Mouse (Mus musculus) CH12.LX (cell line): ENCODE results near the gene Gm42421. TPM values are rescaled to one million over a fixed set of nuclear protein-coding genes. Genes with fewer than 3 reads are reported as not detected.

Experiments used
- DNase-seq: peaks from one replicate; pipeline ENCODE4 v3.0.0-alpha.2; 2013; ENCODE audit errors: extremely low read depth
- H3K27ac ChIP-seq: 2 replicates; pipeline ENCODE4 v1.5.1; 2012; ENCODE audit warnings: low read depth, mild to moderate bottlenecking, control low read depth, moderate library complexity; ENCODE audit not compliant: insufficient read depth
- H3K27me3 ChIP-seq: replicated peaks from 2 replicates; pipeline ENCODE3; 2012; ENCODE audit warnings: inconsistent platforms
- H3K36me3 ChIP-seq, 2 experiments: replicated peaks in 1 of 2; 2 replicates each; pipeline versions ENCODE3 to v1.6.1; 2012; ENCODE audit warnings: inconsistent platforms in 1 of 2, low read length in 1 of 2, mild to moderate bottlenecking in 1 of 2, mixed read lengths in 1 of 2, moderate library complexity in 1 of 2; ENCODE audit not compliant: control insufficient read depth in 1 of 2, insufficient read depth in 1 of 2
- H3K4me1 ChIP-seq, 2 experiments: 2 replicates each; pipeline ENCODE4 v1.6.1; 2012; ENCODE audit warnings: inconsistent platforms in 1 of 2, moderate library complexity in 1 of 2; ENCODE audit not compliant: insufficient read depth in 2 of 2, control insufficient read depth in 1 of 2
- H3K4me2 ChIP-seq: 2 replicates; pipeline ENCODE4 v1.6.1; 2012; ENCODE audit warnings: low read depth, mild to moderate bottlenecking, control low read depth; ENCODE audit not compliant: poor library complexity, insufficient read depth, severe bottlenecking
- H3K4me3 ChIP-seq, 3 experiments: fragments of 150-350 bp in 1 of 3; sonication (generic) in 1 of 3; replicated peaks in 1 of 3; 2 replicates each; pipeline versions ENCODE3 to v1.5.1; 2011 to 2012; ENCODE audit warnings: low read depth in 2 of 3, low read length in 2 of 3, mild to moderate bottlenecking in 2 of 3, moderate library complexity in 2 of 3, control low read depth in 1 of 3, improper control_type of control experiment in 1 of 3, inconsistent platforms in 1 of 3, mixed read lengths in 1 of 3; ENCODE audit not compliant: poor library complexity in 1 of 3
- H3K79me2 ChIP-seq: replicated peaks from 2 replicates; pipeline ENCODE4 v1.6.1; 2012; ENCODE audit warnings: mild to moderate bottlenecking, moderate library complexity; ENCODE audit not compliant: control insufficient read depth, poor library complexity, insufficient read depth, severe bottlenecking; ENCODE audit errors: extremely low read depth
- H3K9ac ChIP-seq: 2 replicates; pipeline ENCODE4 v1.6.1; 2012; ENCODE audit warnings: low read depth, mild to moderate bottlenecking, control low read depth, moderate library complexity; ENCODE audit not compliant: insufficient read depth
- H3K9me3 ChIP-seq: replicated peaks from 2 replicates; pipeline ENCODE3; 2012; ENCODE audit warnings: low read length, inconsistent platforms, mixed read lengths
- BHLHE40 ChIP-seq: IDR thresholded peaks from 2 replicates; pipeline ENCODE4 v1.6.1; 2011; ENCODE audit warnings: mild to moderate bottlenecking, low read depth, low read length, improper control_type of control experiment
- CHD1 ChIP-seq: IDR thresholded peaks from 2 replicates; pipeline ENCODE4 v1.6.1; 2012; ENCODE audit warnings: low read depth, low read length, improper control_type of control experiment, inconsistent platforms
- CTCF ChIP-seq, 2 experiments: IDR thresholded peaks in 1 of 2; conservative IDR thresholded peaks in 1 of 2; 2 replicates each; pipeline ENCODE4 v1.5.1; 2011 to 2012; ENCODE audit warnings: low read depth in 2 of 2, low read length in 2 of 2, improper control_type of control experiment in 1 of 2, inconsistent platforms in 1 of 2, mild to moderate bottlenecking in 1 of 2, moderate library complexity in 1 of 2
- E2F4 ChIP-seq: IDR thresholded peaks from 2 replicates; pipeline ENCODE4 v1.6.1; 2011; ENCODE audit warnings: low read depth, low read length, improper control_type of control experiment; ENCODE audit not compliant: insufficient replicate concordance
- ELF1 ChIP-seq: IDR thresholded peaks from 2 replicates; pipeline ENCODE4 v1.6.1; 2014; ENCODE audit warnings: low read depth, mild to moderate bottlenecking, inconsistent platforms, low read length, improper control_type of control experiment
- ETS1 ChIP-seq: conservative IDR thresholded peaks from 2 replicates; pipeline ENCODE4 v1.6.1; 2012; ENCODE audit warnings: low read depth, mild to moderate bottlenecking, inconsistent platforms, low read length, improper control_type of control experiment, moderate library complexity
- GABPA ChIP-seq: IDR thresholded peaks from 2 replicates; pipeline ENCODE4 v1.6.1; 2012; ENCODE audit warnings: low read depth, low read length, improper control_type of control experiment, inconsistent platforms; ENCODE audit not compliant: insufficient replicate concordance
- HCFC1 ChIP-seq: IDR thresholded peaks from 2 replicates; pipeline ENCODE4 v1.6.1; 2012; ENCODE audit warnings: low read depth, mild to moderate bottlenecking, inconsistent platforms, low read length, improper control_type of control experiment
- JUN ChIP-seq: IDR thresholded peaks from 2 replicates; pipeline ENCODE4 v1.6.1; 2011; ENCODE audit warnings: low read depth, mild to moderate bottlenecking, low read length, improper control_type of control experiment, moderate library complexity; ENCODE audit not compliant: insufficient read depth
- KAT2A ChIP-seq: IDR thresholded peaks from 2 replicates; pipeline ENCODE4 v1.6.1; 2012; ENCODE audit warnings: low read length, improper control_type of control experiment, inconsistent platforms; ENCODE audit not compliant: insufficient replicate concordance
- MXI1 ChIP-seq: IDR thresholded peaks from 2 replicates; pipeline ENCODE4 v1.6.1; 2011; ENCODE audit warnings: mild to moderate bottlenecking, low read depth, low read length, improper control_type of control experiment
- NRF1 ChIP-seq: IDR thresholded peaks from 2 replicates; pipeline ENCODE4 v1.6.1; 2014; ENCODE audit warnings: low read depth, mild to moderate bottlenecking, inconsistent platforms, low read length, improper control_type of control experiment, moderate library complexity
- PAX5 ChIP-seq: IDR thresholded peaks from 2 replicates; pipeline ENCODE4 v1.6.1; 2012; ENCODE audit warnings: low read length, inconsistent platforms, mixed read lengths
- POLR2A ChIP-seq: IDR thresholded peaks from 2 replicates; pipeline ENCODE4 v1.6.1; 2011; ENCODE audit warnings: low read depth, mild to moderate bottlenecking, improper control_type of control experiment, low read length
- POLR2AphosphoS2 ChIP-seq: IDR thresholded peaks from 2 replicates; pipeline ENCODE4 v1.6.1; 2011; ENCODE audit warnings: low read depth, low read length, improper control_type of control experiment
- SIN3A ChIP-seq: IDR thresholded peaks from 2 replicates; pipeline ENCODE4 v1.6.1; 2012; ENCODE audit warnings: low read length, improper control_type of control experiment, inconsistent platforms
- SMC3 ChIP-seq: IDR thresholded peaks from 2 replicates; pipeline ENCODE4 v1.6.1; 2011; ENCODE audit warnings: low read depth, low read length, improper control_type of control experiment
- TBP ChIP-seq: conservative IDR thresholded peaks from 2 replicates; pipeline ENCODE4 v1.6.1; 2011; ENCODE audit warnings: low read depth, low read length, improper control_type of control experiment
- ZMIZ1 ChIP-seq: IDR thresholded peaks from 2 replicates; pipeline ENCODE4 v1.6.1; 2012; ENCODE audit warnings: low read depth, mild to moderate bottlenecking, inconsistent platforms, low read length, improper control_type of control experiment
- ZNF384 ChIP-seq: IDR thresholded peaks from 2 replicates; pipeline ENCODE4 v1.6.1; 2012; ENCODE audit warnings: low read depth, low read length, improper control_type of control experiment, inconsistent platforms
- dilution Hi-C: fragments of 300-500 bp; cut with MboI; formaldehyde crosslinking; loops from 2 replicates; pipeline ENCODE4 v1.14.3; 2020; ENCODE audit warnings: low sequenced_read_pairs; ENCODE audit not compliant: extremely low pct_unique_long_range_greater_than_20kb, extremely low pct_ligation_motif_present
- in situ Hi-C: fragments of 300-500 bp; cut with MboI; formaldehyde crosslinking; loops from 3 replicates; pipeline ENCODE4 v1.14.3; 2019; ENCODE audit warnings: low sequenced_read_pairs, low pct_ligation_motif_present, low pct_unique_long_range_greater_than_20kb, mixed read lengths
- polyA plus RNA-seq: library from polyadenylated mRNA; unstranded; fragments of >175 nt; gene quantifications from 2 replicates; pipeline ENCODE4 v1.2.1, GENCODE M21; 2012; ENCODE audit warnings: low read depth; ENCODE audit not compliant: insufficient read length
- total RNA-seq, 2 experiments: library from RNA; depleted of rRNA; stranded (reverse); fragments of 300-350 nt in 1 of 2; fragments of >200 nt in 1 of 2; gene quantifications; 2 replicates each; pipeline ENCODE4 v1.2.3; 2012 to 2014

Gene Gm42421
- total and polyA plus RNA-seq, 3 experiments = 0.59 to 1.4 (median 1.0) TPM

GRCm38 (mm10) chr5:143975631-143975933 is 47.6 kb downstream of the Gm42421 start:
- peaks cover 0 to 4% of the 10 kb centered on the region in 2 experiments; a peak in 1 of 4 replicates for H3K4me1 ChIP-seq
- no peaks in the 10 kb centered on the region for H3K79me2 ChIP-seq
- H3K27me3 ChIP-seq = no peaks in the 10 kb centered on the region
- H3K9me3 ChIP-seq = no peaks in the 10 kb centered on the region
- H3K4me2 ChIP-seq = no peak overlapping the region
- DNase-seq = no peak
- H3K27ac ChIP-seq = no peak overlapping the region
- TF ChIP-seq SMC3 (no peak), ZMIZ1 (no peak), POLR2A (no peak), KAT2A (no peak), BHLHE40 (no peak), PAX5 (no peak), JUN (no peak), NRF1 (no peak), GABPA (no peak), TBP (no peak), CTCF (conservative IDR thresholded peaks at IDR 0.05 in 1 of 2, IDR thresholded peaks at IDR 0.05 in 1 of 2; ENCODE audit: low read depth in 2 of 2, low read length in 2 of 2) (no peak; a peak in 1 of 4 replicates), SIN3A (no peak), HCFC1 (no peak), CHD1 (no peak), MXI1 (no peak), E2F4 (no peak)
- TF ChIP-seq, all 38 proteins: peak for 0
- Histone ChIP-seq H3K36me3 (no peaks in the 10 kb centered on the region), H3K9ac (no peak overlapping the region), H3K4me3 (no peak overlapping the region)
- in situ Hi-C loops = no loop called here
- dilution Hi-C loops = no loop called here

GRCm38 (mm10) chr5:143976232-143976631 is 48.3 kb downstream of the Gm42421 start:
- H3K9ac ChIP-seq = no peak overlapping the region
- in situ Hi-C loops = no loop called here
- H3K4me3 ChIP-seq = no peak overlapping the region
- no peak for TF ChIP-seq ZNF384
- TF ChIP-seq ETS1 = no peak
- TF ChIP-seq ELF1 = no peak
- no peak for TF ChIP-seq POLR2AphosphoS2
- H3K27ac ChIP-seq = no peak overlapping the region
- H3K4me1 ChIP-seq = peaks cover 0 to 4% of the 10 kb centered on the region in 2 experiments; a peak in 1 of 4 replicates
- no peak for DNase-seq
- no peaks in the 10 kb centered on the region for H3K27me3 ChIP-seq
- no peaks in the 10 kb centered on the region for H3K9me3 ChIP-seq
- no peak overlapping the region for H3K4me2 ChIP-seq
- dilution Hi-C loops = no loop called here
- no peaks in the 10 kb centered on the region for H3K79me2 ChIP-seq
- peaks cover 0 to 3% of the 10 kb centered on the region in 2 experiments for H3K36me3 ChIP-seq
